Mouse (Mus musculus) E14TG2a.4 (cell line): ENCODE measurements around the gene 6430628N08Rik.

Experiments
- CTCF ChIP-seq: conservative IDR thresholded peaks from 2 replicates; pipeline ENCODE4 v1.5.1; 2014; ENCODE audit warnings: low read length
- POU5F1 ChIP-seq: IDR thresholded peaks from 2 replicates; pipeline ENCODE4 v1.6.1; 2014; ENCODE audit warnings: low read length, borderline replicate concordance

GRCm38 (mm10) chr4:115882195-115882594, 8.3 kb upstream of the 6430628N08Rik start:
- TF ChIP-seq POU5F1 (no peak), CTCF (no peak)
